Mouse (Mus musculus) regulatory T cell (primary cell): ENCODE measurements around the gene Ptprj.
"Not testable (repeated sequence)": the region's sequence is repeated elsewhere in the genome, so short reads cannot be mapped to it uniquely, and the experiment has no call there.

ENCODE experiments used
- in situ Hi-C: fragments of 300-600 bp; cut with MboI, MseI; formaldehyde crosslinking; loops from one replicate; pipeline ENCODE4 v1.15.1; 2025; ENCODE audit warnings: high pct_unique_total_duplicates

The Ptprj gene

GRCm38 (mm10) chr2:90577451-90578279 is 2.8 kb downstream of the Ptprj start:
- in situ Hi-C loops: no loop called here

DNA sequence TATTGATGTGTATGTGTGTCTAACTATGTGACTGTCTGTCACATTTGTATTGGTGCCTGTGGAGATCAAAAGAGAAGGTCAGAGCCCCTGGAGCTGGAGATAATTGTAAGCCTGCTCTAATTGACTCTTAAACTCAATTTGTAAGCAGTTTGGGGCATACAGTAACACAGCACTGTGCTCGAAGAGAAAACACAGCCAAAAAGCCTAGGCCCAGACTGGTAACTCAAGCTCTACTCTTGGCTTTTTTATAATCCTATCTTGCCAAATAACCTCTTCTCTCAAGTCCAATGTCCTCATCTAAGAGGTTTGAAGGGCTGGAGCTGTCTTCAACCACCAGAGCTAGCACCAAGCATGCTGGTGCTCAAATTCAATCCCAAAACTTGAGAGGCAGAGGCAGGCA is 3.5 kb downstream of the Ptprj start:
- in situ Hi-C loops: no loop called here

DNA sequence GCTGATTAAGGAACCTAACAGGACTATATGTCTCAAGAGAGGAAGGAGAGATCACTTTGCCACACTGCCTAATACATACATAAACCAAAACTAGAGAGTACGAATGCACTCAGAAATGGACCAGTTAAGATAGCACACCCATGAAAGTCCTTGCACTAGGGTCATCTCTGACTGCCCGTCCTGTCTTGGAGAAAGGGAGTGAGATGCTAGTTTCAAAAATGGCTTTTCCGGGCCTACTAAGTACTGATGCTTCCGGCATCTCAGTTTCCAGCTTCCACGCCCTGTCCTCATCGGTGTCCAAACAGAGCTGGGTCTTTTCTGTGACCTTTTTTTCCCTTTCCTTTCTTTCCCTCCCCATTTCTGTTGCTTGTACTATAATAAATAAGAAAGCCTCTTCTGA is 4.0 kb downstream of the Ptprj start:
- in situ Hi-C loops: no loop called here

GRCm38 (mm10) chr2:90575713-90576112 is 4.7 kb downstream of the Ptprj start:
- in situ Hi-C loops: no loop called here

DNA sequence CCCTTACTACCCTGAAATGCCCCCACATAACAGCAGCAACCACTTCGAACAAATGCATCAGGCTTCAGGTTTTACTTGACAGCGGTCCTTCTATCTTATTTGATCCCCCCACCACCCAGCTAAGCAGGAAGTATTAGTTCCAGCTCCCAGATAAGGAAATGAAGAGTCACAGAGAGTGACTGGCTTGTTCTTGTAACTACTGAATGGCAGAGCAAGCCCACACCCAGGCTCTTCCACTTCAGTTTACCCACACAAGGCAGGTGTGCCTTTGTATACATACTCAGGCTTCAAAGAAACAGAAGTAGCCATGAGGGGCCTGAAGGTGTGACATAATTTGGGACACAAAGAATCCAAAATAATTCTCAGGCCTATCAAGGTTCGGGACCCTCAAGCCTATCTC is 5.3 kb downstream of the Ptprj start:
- in situ Hi-C loops: no loop called here

DNA sequence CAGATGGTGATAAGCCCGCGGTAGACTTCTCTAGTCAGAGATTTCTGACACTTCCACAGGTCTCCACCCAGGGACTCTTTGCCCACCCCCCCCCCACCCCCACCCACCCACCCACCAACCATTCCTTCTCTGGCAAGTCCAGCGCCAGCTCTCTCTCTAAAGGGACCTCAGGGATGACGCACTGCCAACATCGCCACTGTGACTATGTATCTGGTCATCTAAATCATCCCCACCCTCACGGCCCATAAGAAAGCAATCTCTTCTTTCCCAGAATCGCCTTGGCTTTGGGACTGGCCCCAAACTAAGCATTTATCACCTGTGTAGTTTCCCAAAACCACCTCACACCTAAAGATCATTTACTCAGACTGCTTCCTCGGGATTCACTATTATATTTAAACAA is 5.9 kb downstream of the Ptprj start:
- in situ Hi-C loops: no loop called here

DNA sequence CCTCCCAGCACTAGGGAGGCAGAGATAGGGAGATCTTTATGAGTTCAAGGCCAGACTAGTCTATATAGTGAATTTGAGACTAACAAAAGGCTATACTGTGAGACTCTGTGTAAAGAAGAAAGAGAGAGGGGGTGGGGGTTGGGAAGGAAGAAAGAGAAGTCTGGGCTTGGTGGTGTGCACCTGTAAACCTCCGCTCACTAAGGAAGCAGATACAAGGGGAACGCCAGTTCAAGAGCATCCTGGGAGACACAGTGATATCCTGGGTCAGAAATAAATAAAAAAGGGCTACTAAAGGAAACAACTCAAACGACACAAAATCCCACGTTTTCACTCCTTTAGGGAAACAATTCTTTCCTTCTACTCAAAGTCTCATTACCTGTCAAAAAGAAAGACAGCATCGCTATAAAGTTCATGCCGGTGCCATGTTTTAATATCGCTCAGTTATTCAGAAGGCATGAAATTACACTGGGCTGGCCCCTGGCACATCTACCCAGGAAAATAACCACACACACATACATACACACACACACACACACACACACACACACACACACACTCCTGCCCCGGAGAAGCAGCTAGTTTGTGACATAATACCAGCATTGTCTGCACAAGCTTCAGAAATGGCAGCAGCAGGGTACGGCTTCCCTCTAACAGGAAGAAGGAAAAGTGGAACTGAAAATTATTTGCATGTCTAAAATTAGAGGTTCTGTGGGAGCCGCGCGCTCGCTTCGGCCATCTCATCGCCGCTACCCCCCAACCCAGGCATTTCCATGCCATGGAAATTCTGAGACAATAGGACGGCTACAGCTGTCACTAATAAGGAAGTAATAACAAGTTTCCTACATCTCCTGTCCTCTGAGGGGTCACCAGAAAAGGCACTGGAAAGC is 6.6 kb downstream of the Ptprj start:
- in situ Hi-C loops: no loop called here

DNA sequence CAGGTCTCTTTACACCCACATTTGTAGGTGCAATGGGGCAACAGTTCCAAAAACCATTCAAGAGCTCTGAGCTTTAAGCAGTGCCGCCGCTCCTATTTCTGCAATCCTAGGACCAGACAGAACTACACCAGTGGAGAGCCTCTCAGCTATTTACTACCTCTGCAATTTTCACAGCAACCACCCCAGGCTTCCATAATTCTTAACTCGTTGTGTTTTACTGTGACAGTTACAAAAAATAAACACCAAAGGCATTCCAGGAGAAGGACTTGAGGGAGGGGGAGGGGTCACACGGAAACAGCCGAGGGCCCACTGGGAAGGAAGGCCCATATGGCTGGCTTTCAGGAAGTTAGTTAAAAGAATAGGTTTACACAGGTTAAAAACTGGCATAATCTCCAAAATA is 8.3 kb downstream of the Ptprj start:
- in situ Hi-C loops: no loop called here

GRCm38 (mm10) chr2:90571399-90571798 is 9.0 kb downstream of the Ptprj start:
- in situ Hi-C loops: not testable (repeated sequence)

GRCm38 (mm10) chr2:90570871-90571270 is 9.6 kb downstream of the Ptprj start:
- in situ Hi-C loops: no loop called here

DNA sequence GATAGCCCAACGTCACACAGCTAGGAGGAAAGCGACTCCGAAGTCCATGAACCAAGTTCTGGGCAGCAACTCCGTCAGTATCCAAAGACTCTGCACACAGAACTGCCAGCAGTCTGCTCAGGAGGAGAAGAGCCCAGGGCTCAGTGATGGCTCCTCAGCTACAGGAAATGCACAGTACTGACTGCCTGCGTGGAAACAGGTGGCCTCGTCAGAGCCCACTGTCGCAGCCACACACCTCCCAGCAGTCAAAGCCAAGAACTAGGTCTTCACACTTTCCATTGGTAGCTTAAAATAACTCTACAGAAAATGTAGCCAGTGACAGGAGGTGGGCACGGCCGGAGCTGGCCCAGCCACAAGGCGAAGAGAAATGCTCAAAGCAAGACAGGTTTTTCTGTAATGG is 10.2 kb downstream of the Ptprj start:
- in situ Hi-C loops: no loop called here

DNA sequence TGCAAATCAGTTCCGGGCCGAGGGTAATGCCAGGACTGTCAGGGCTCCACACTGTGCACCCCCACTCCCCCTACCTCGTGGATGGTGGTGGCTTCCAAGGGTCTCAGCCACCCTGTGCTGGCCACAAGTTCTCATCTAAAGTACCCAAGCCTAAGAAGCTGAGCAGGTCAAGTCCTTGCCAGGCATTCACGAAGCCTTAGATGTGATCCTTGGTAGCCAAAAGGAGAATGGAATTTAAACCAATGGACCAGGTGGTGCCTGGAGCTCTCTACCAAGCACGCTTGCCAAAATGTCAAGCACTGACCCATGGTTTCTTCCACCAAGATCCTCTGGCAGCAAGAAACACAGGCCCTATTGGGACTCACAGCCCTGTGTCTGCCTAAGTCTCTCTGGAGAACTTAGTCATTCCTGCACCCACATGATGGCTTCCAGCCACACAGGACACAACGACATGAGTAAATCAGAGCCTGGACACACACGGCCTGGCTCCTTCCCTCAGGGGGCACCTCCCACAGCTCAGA is 11.4 kb downstream of the Ptprj start:
- in situ Hi-C loops: loop anchor here (5.0 kb wide), 1 partner anchor 108 kb away; the partner anchor contains the start of gene Nup160

DNA sequence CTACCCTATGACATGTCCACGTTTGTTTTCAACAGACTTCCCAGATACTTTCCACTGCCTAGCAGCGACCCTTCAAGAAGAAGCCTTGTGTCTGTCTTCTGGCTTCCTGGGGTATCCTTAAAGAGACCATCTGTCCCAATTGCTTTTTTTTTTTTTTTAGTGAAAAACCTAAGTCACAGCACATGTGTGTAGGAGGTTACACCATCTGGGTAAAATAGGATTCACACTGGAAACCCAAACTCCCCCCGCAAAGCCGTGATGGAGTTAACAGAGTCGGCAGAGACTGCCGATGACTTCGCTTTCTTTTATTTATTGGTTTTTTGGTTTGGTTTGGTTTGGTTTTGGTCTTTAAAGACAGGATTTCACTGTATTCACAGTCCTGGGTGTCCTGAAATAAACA is 12.4 kb downstream of the Ptprj start:
- in situ Hi-C loops: loop anchor here (5.0 kb wide), 1 partner anchor 109 kb away; the partner anchor contains the start of gene Nup160

DNA sequence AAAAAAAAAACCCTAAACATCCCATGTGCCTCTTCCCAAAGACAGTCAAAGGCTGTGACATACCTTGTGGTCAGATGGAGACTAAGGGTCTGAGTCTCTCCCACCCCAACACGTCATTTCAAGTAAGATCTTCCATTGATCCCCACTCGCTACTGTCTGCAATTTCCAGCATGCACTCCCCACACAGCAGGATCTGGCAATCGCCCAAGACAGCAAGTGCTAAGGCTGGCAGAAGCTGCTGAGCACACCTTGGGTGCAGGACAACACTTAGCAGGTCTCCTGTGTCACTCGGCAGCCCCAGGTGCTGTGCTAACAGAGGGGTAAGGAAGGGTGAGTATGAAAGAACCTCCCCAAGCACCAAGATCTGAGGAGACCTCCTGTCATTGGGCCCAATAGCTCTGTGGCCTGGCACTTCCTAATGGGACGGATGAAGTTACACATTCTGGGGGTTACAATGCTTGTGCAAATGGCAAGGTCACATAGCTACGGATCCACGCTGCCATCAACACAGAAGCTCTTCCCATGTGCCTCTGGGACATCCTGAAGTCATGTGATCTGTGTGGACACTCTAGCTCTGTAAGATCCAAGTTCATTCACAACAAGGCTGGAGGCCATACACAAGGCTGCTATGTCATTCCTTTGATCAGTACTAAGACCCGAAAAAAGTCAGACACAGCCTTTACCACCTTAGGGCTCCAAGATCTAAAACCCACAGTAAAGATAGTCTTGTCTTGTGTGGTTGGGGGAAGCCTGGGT is 13.5 kb downstream of the Ptprj start:
- in situ Hi-C loops: loop anchor here (5.0 kb wide), 1 partner anchor 110 kb away; the partner anchor contains the start of gene Nup160

DNA sequence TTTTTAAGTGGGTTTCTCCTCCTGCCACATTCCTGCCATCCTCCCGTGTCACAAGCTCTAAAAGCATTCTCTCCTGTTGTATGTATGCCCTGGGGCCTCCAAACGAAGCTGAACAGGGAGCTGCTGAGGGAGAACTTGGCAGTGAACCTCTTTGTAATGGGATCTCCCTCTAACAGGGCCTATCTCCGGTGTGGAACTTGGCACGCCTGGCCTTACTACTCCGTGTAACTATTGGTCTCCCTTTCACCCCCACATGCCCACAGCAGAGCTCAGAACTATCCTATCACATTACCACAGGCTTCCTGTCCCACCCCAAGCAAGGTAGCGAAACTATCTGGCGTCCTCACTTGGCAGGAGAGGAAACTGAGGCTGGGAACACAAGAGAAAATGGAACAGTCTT is 14.4 kb downstream of the Ptprj start:
- in situ Hi-C loops: loop anchor here (5.0 kb wide), 1 partner anchor 111 kb away; the partner anchor contains the start of gene Nup160

- in situ Hi-C loops: loop anchor here (5.0 kb wide), 1 partner anchor 112 kb away; the partner anchor contains the start of gene Nup160
Observed at GRCm38 (mm10) chr2:90565192-90565929, 15.1 kb downstream of the Ptprj start.

GRCm38 (mm10) chr2:90564552-90564951 is 15.9 kb downstream of the Ptprj start:
- in situ Hi-C loops: no loop called here

GRCm38 (mm10) chr2:90563171-90563570 is 17.3 kb downstream of the Ptprj start:
- in situ Hi-C loops: no loop called here

GRCm38 (mm10) chr2:90562126-90562670 is 18.2 kb downstream of the Ptprj start:
- in situ Hi-C loops: no loop called here

DNA sequence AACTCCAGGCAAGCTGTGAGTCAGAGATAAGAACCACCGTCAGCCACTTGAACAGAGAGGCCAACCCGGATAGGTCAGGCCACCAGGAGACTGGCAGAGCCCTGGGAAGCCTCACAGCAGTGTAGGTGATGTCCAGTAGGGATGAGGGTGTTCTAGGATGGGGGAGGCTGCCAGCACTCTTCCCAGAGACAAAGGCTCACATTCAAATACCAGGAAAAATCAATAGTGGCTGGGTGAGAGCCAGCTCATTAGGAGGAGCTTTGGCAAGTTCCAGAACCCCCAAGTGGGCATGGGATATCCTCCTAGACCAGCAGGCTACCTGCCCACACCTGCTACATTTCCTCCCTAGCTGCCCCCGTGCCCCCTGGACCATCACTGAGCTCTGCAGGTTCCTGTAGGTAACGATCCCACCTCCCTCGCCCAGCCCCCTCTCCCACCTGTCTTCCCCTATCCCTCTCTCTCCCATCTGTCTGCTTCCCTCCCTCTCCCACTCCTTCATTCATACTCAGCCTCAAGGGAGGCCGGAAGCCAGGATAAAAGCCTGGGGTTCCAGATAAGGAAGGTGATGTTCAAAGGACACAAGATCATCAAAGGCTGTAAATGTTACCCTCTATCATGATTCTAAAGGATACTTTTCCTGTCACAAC is 20.1 kb downstream of the Ptprj start:
- in situ Hi-C loops: no loop called here
